In the genomic region with DNA sequence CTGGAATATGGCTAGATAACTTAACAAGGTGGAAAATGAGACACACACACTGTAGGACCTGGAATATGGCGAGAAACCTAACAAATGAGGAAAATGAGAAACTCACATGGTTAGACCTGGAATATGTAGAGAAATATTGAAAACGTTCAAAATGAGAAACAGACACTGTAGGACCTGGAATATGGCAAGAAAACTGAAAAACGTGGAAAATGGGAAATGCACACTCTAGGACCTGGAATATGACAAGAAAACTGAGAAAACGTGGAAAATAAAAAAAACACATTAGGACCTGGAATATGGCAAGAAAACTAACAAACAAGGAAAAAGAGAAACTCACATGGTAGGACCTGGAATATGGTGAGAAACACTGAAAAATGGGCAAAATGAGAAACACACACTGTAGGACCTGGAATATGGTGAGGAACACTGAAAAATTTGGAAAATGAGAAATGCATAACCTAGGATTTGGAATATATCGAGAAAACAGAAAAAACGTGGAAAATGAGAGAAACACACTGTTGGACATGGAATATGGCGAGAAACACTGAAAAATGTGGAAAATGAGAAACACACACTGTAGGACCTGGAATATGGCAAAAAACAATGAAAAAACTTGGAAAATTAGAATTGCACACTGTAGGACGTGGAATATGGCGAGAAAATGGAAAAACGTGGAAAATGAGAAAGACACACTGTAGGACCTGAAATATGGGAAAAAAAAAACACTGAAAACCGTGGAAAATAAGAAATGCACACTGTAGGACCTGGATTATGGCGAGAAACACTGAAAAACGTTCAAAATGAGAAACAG, we compare ENCODE assay signal across 9 mouse cellular contexts.
A peak's percentile ranks its signal among the peaks of the same experiment; 100 is the strongest.
DNase-seq lines count a peak whose midpoint lies in the region; ATAC-seq and TF ChIP-seq lines count a peak whose summit lies in the region.
"Had no signal": no experiment of that assay in that cellular context is flagged by ENCODE, and none has a peak within 500 bp of the region (broad histone marks: within the 10 kb centered on the region; RNA-seq: fewer than 3 reads in every experiment).

No protein-coding gene starts in this region.

- H3K9ac ChIP-seq in heart, embryonic 14.5 days (ENCODE audit: low read length): no peak overlapping the region
- no peak overlapping the region for H3K9ac ChIP-seq in MEL (ENCODE audit: control insufficient read depth, low read depth, low read length, poor library complexity, severe bottlenecking)
- H3K9ac ChIP-seq in midbrain, embryonic 15.5 days: no peak overlapping the region

- H3K4me3 ChIP-seq in heart, embryonic 14.5 days (ENCODE audit: control insufficient read depth in 1 of 2, insufficient read depth in 1 of 2, low read depth in 1 of 2, low read length in 2 of 2): no peak overlapping the region
- H3K4me3 ChIP-seq in MEL (ENCODE audit: control insufficient read depth in 1 of 2, insufficient read depth in 1 of 2, low read depth in 2 of 2, low read length in 2 of 2): no peak overlapping the region
- no peak overlapping the region for H3K4me3 ChIP-seq in midbrain, embryonic 15.5 days
- H3K4me3 ChIP-seq: myocyte had no signal

- no peaks in the 10 kb centered on the region for H3K79me2 ChIP-seq in MEL (ENCODE audit: control insufficient read depth, insufficient read depth, low read length, poor library complexity)

- TF ChIP-seq CTCF in MEL (IDR thresholded peaks at IDR 0.05 in 2 of 3, conservative IDR thresholded peaks at IDR 0.05 in 1 of 3; ENCODE audit: control insufficient read depth in 1 of 3, insufficient read depth in 1 of 3, low read depth in 2 of 3, low read length in 3 of 3, poor library complexity in 1 of 3, severe bottlenecking in 1 of 3): no peak

- peaks cover 35% of the 10 kb centered on the region for H3K9me3 ChIP-seq in heart, embryonic 14.5 days (ENCODE audit: control insufficient read depth, low read length)
- no peaks in the 10 kb centered on the region for H3K9me3 ChIP-seq in MEL (replicated peaks; ENCODE audit: insufficient read depth, low read length)
- H3K9me3 ChIP-seq in midbrain, embryonic 15.5 days: peaks cover 44% of the 10 kb centered on the region

- no peaks in the 10 kb centered on the region for H3K36me3 ChIP-seq in heart, embryonic 14.5 days (ENCODE audit: control insufficient read depth, insufficient read depth, low read length)
- H3K36me3 ChIP-seq in MEL (ENCODE audit: control insufficient read depth in 1 of 2, insufficient read depth in 2 of 2, low read length in 2 of 2): no peaks in the 10 kb centered on the region
- no peaks in the 10 kb centered on the region for H3K36me3 ChIP-seq in midbrain, embryonic 15.5 days (replicated peaks)

- no peaks in the 10 kb centered on the region for H3K27me3 ChIP-seq in heart, embryonic 14.5 days (ENCODE audit: control insufficient read depth, insufficient read depth, low read length)
- H3K27me3 ChIP-seq in MEL (ENCODE audit: control insufficient read depth in 1 of 2, insufficient read depth in 2 of 2, low read length in 2 of 2): no peaks in the 10 kb centered on the region
- H3K27me3 ChIP-seq in midbrain, embryonic 15.5 days (replicated peaks): no peaks in the 10 kb centered on the region

- intact Hi-C loops in heart, postnatal 10 days (cut with DNase I): no loop called here
- intact Hi-C loops in left cerebral cortex, postnatal 14 days (cut with DNase I): no loop called here

- TF ChIP-seq POLR2A in MEL (IDR thresholded peaks at IDR 0.05; ENCODE audit: control insufficient read depth in 1 of 2, insufficient read depth in 1 of 2, low read depth in 1 of 2, low read length in 2 of 2, poor library complexity in 1 of 2): no peak

- no peak overlapping the region for H3K27ac ChIP-seq in heart, embryonic 14.5 days (replicated peaks in 1 of 2; ENCODE audit: control insufficient read depth in 1 of 2, insufficient read depth in 1 of 2, low read depth in 2 of 2, low read length in 2 of 2)
- no peak overlapping the region for H3K27ac ChIP-seq in MEL (ENCODE audit: control insufficient read depth, low read depth, low read length)
- H3K27ac ChIP-seq in midbrain, embryonic 15.5 days: no peak overlapping the region

- H3K4me2 ChIP-seq in heart, embryonic 14.5 days (ENCODE audit: low read length): no peak overlapping the region
- H3K4me2 ChIP-seq in midbrain, embryonic 15.5 days: no peak overlapping the region

- H3K4me1 ChIP-seq in heart, embryonic 14.5 days (ENCODE audit: control insufficient read depth in 2 of 2, insufficient read depth in 2 of 2, low read length in 2 of 2): no peaks in the 10 kb centered on the region
- H3K4me1 ChIP-seq in MEL (ENCODE audit: control insufficient read depth in 1 of 2, insufficient read depth in 2 of 2, low read length in 2 of 2): no peaks in the 10 kb centered on the region
- no peaks in the 10 kb centered on the region for H3K4me1 ChIP-seq in midbrain, embryonic 15.5 days

- TF ChIP-seq RAD21 in MEL (IDR thresholded peaks at IDR 0.05; ENCODE audit: low read depth, low read length): no peak

- TF ChIP-seq EP300 in MEL (IDR thresholded peaks at IDR 0.05; ENCODE audit: low read depth in 1 of 2, low read length in 2 of 2): no peak

- WGBS in heart, embryonic 14.5 days: 57% methylated on average over 13 of the region's 13 CpGs
- 59% methylated on average over 13 of the region's 13 CpGs for WGBS in midbrain, embryonic 15.5 days

- no peak for DNase-seq in heart, postnatal 10 days
- DNase-seq in MEL (ENCODE audit: low read depth, low spot score): peak; percentile 71
- no peak for DNase-seq in left cerebral cortex, postnatal 14 days (ENCODE audit: low spot score in 2 of 2)
- DNase-seq in right cerebral cortex, postnatal 25 days: no peak
- no peak for DNase-seq in c-Kit-positive CD71-positive TER-119-positive erythroid progenitor cells, embryonic 14.5 days (ENCODE audit: low spot score)

- ATAC-seq in heart, embryonic 14.5 days (ENCODE audit: insufficient number of reproducible peaks, insufficient read depth, low FRiP score, low read depth): peak; percentile 56; the same call in 1 of the 2 replicates
- ATAC-seq in hematopoietic stem cell, adult 5-6 weeks (replicated peaks in 1 of 2; ENCODE audit: insufficient read depth in 1 of 2, low FRiP score in 2 of 2, low TSS enrichment in 1 of 2, low read depth in 1 of 2, poor library complexity in 2 of 2, severe bottlenecking in 2 of 2): peak; percentile 63 to 65
- peak; percentile 62; the same call in 1 of the 2 replicates for ATAC-seq in midbrain, embryonic 15.5 days (replicated peaks)

TF ChIP-seq in MEL, 35 proteins besides CTCF, POLR2A, EP300 and RAD21:
- no peak for TF ChIP-seq MYB (IDR thresholded peaks at IDR 0.05; ENCODE audit: low read depth, low read length)
- no peak for TF ChIP-seq MYC (IDR thresholded peaks at IDR 0.05; ENCODE audit: low read depth, low read length)
- TF ChIP-seq CHD2 (IDR thresholded peaks at IDR 0.05; ENCODE audit: low read length): no peak
- no peak for TF ChIP-seq RCOR1 (IDR thresholded peaks at IDR 0.05; ENCODE audit: low read depth, low read length)
- no peak for TF ChIP-seq POLR2AphosphoS5 (IDR thresholded peaks at IDR 0.05; ENCODE audit: borderline replicate concordance, low read depth, low read length)
- TF ChIP-seq JUND (IDR thresholded peaks at IDR 0.05; ENCODE audit: low read depth, low read length): no peak
- no peak for TF ChIP-seq ZC3H11A (IDR thresholded peaks at IDR 0.05; ENCODE audit: low read depth, low read length)
- no peak for TF ChIP-seq POLR2AphosphoS2 (IDR thresholded peaks at IDR 0.05; ENCODE audit: low read length)
- TF ChIP-seq ELF1 (IDR thresholded peaks at IDR 0.05; ENCODE audit: low read depth, low read length): no peak
- TF ChIP-seq GATA1 (IDR thresholded peaks at IDR 0.05; ENCODE audit: low read depth, low read length): no peak
- TF ChIP-seq TCF12 (IDR thresholded peaks at IDR 0.05; ENCODE audit: low read depth, low read length): no peak
- TF ChIP-seq ZNF384 (IDR thresholded peaks at IDR 0.05; ENCODE audit: low read depth, low read length): no peak
- TF ChIP-seq UBTF (IDR thresholded peaks at IDR 0.05; ENCODE audit: borderline replicate concordance, insufficient read depth, low read depth, low read length): no peak
- TF ChIP-seq USF1 (IDR thresholded peaks at IDR 0.05; ENCODE audit: low read depth, low read length): no peak
- TF ChIP-seq HCFC1 (IDR thresholded peaks at IDR 0.05; ENCODE audit: low read depth, low read length): no peak
- no peak for TF ChIP-seq KAT2A (conservative IDR thresholded peaks at IDR 0.05; ENCODE audit: low read depth, low read length)
- TF ChIP-seq TBP (IDR thresholded peaks at IDR 0.05; ENCODE audit: low read depth, low read length): no peak
- TF ChIP-seq TAL1 (IDR thresholded peaks at IDR 0.05; ENCODE audit: low read length): no peak
